Mouse (Mus musculus): ENCODE results near the gene Tbck.

Gene Tbck

DNA sequence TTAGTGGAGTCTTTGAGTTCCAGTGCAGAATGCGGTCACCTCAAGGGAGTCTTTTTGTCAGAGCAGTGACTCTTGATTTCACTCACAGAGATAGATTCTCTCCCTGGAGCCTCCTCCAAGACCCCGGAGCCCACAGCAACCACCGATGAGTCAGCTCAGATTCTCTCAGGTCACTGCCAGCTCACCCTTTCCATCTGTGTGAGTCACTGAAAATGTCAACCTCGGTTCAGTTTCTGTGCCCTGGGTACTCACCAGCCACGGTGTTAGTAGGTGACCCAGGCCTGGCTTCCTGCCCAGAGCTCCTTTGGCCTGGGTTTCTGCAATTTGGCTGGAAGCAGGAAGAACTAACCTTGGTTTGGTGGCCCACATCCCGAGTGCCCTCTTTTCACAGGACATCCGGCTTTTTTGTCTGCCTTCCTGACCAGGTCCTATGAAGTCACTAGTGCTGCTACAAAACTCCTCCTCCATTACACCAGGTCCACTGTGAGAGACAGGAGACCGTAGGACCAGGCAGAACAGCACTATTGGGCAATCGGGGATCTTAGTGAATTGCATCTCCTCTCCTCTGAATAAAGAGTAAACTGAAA, 187.5 kb downstream of the Tbck start:
- no peak for DNase-seq

DNA sequence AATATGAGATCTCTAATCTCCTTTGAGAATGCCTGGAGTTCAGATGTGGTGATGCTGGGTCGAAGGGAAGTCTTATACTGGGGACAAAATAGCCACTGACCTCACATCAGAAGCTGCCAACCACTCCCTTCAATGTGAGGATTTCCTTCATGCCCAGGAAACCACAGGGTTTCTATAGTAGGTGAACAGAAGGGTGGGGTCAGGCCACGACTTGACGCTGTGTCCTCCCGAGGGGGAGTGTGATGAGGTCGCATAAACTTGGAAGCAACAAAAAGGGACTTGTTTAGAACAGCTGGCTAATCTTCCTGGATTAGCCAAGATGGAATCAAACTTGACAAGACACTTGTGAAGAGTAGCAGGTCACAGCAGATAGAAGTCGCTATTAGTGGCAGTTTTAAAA, 189.3 kb downstream of the Tbck start:
- DNase-seq: no peak

DNA sequence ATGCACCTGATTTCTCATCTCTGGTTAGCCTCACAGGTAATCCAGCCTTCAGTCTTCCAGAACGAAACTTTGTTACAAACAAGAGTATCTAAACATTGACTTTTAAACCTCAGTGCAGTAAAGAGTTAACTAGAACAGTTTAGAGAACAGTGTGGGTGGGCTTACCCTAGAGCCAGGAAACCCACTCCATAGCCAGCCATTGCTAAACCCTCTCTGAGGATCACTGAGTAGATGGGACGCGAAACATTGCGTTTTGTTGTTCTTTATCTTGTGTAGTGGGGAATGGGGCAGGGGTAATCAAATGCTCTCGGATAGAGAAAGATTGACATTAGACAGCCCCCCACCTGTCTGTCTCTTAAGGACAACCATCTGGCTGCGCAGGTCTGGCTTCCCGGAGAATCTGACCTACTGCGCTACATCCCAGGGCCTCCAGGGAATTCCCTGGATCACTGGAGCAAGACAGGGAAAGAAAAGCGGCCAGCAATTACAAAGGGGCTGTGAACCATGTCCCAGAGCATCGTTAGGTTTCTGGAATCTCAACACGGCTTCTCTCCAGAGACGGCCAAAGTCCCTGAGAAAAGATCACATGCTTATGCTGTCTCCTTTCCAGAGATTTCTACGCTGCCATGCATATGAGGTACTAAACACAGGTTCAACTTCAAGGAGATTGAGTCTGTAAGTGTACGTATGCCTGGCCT, 192.2 kb downstream of the Tbck start:
- DNase-seq: no peak

DNA sequence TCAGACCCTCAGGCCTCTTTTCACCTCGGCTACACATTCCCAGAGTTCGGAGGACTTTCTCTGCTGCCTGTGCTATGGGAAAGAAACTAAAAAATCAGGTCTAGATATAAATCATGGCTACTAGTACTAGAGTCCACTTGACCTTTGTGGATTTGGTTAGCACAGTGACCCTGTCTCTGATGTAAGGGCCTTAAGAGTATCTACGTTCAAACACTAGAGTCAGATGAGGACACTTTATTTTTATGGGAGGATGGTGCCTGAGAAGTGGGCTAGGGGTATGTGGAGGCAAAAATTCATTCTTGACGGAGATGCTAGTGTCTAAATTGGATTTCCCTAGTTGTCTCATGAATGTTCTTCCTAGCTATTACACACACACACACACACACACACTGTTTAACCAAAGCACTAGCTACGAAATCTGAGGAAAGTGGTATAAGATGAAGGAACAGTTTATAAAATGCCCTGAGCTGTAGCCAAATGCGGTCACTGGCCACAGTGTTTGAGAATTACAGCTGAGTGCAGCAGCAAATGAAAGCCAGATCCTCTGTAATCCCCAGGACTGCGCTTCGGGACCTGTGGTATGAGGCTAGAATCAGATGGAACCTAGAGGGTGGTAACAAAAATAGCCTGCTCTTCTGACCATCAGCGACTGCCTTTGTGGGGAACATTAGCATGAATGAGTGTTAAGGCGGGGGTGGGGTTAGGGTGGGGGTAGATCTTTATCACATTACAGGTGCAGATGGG, 193.2 kb downstream of the Tbck start:
- DNase-seq: no peak

DNA sequence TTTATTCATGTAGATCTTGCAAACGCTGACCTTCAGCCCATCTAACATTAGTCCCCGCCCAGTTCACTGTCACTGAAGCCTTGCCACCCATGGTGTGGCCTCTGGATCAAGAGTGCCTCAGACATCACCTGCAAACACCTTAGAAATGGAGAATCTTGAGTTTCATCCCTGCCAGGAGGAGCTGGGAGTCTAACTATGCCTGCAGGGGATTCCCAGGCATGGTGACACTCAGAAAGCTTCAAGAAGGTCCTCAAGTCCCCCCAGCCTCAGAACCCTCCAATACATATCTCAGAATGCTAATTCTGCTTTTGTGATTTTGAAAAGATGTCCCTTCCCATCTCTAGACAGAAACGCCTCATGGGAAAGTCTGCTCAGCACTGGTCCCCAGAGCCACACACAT, 196.4 kb downstream of the Tbck start:
- DNase-seq: no peak

DNA sequence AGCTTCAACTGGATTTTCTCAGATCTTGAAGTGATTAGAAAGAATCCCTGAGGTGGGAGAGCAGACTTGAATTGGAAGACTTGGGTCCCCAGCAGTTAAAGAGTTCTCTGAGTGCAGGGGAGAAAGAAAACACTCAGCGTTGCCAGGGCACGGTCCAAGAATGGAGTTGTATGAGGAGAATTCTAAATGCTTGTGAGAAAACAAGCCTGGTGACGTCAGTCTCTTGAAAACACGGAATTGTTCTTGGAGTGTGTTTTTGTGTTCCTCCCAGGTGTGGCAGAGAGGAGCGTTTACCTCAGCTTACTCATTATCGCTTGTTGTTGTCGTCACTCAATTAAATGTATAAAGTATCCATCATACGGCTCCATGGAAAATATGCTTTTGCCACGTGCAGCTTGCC, 196.9 kb downstream of the Tbck start:
- DNase-seq: no peak

DNA sequence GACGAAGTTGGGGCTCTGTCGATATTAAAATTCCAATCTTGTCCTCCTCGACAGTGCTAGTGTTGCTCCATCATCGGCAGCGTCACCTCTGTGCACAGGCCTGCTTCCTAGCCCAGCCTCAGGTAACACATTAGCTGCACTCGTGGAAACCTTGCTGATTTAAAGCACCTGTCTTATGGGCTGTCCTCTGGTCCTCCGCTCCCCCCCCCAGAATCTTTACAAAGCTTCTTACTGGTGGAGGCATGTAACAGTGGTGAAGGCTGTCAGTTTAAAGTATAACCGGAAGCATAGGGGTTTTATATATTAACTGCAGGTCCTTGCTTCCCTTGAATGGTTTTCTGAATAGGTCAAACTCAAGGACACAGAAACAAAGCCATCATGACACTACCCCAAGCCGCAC, 199.3 kb downstream of the Tbck start:
- DNase-seq: no peak

DNA sequence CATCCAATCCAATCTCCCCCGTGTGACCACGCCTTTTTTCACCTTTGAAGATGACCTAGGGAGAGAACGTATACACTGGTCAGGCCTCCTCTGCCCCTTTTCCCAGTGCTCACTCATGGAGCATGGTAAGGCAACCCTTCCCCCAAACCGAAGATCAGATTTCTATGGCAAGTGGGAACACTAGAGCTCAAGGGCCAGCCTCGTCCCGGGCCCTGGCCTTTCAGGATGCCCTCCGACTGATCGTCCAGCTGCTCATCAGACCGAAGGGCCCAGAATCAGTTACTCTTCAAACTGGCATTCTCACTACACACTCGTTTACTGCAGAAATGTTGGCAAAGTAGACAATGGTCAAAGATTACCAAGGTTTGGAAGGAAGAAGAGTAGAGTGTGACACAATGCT, 200.5 kb downstream of the Tbck start:
- DNase-seq: no peak

DNA sequence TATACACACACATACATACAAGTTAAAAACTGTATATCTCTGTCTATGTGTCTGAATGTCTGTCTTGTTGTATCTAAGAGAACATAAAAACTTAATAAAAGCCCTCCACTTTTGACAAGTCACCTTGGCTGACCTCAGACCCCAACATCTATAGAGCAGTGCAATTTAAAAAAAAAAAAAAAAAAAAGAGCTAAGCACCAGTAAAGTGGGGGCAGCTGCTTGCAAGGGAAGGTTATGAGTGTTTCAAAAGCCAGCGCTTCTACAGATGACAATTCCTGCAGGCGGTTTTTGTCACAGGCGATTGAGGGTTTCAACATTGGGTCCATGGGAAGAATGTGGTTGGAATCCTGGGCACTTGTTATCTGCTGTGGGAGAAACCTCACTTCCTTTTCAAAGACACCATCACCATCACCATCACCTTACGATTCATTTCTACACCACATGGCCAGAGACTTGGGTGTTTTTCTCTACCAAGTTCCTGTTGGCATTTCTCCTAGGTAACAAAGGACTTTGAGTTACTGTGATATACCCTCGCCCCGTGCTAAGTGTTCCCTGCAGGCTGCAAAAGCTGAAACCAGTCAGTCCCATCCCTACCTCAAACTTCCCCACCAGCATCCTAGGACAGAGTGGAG, 202.6 kb downstream of the Tbck start:
- no peak for DNase-seq

DNA sequence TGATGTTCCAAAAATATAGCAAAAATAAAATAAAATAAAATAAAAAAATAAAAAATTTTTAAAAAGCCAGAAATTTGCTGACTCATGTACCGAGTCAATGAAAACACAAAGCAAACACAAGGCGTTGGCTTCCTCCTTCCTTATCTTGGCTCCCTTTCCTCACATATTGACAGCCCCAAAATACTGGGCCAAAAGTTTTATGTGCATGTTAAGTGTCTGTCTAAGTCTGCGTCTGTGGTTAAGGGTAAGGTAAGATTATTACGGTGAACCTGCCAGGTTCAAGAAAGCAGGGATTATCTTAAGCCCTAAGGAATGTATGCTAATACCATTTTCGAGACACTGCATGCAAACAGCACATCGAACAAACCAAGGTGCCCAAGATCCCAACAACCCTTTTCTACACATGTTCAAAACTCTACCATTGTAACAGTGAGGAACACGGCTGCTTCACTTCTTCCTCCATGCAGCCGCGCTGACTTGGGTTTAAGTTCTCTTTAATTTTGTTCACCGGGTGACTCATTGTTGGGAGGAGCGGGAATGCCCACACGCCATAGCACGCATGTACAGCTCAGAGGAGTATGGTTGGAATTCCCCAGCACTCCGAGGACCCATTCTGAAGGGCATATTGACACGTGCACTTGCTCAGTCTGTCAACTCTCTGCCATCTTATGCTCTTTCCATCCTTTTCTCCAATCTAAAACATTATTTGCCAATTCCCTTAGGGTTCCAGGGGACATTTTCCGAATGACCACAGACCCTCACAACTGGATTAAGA, 203.3 kb downstream of the Tbck start:
- DNase-seq: no peak

All from B cell, adult 2 months (primary cell).